Mouse (Mus musculus): ENCODE measurements at regions not wholly inside any gene's neighbourhood (a gene's known extent, or its start where the extent isn't known, plus 50 kb on each side); places are given as distances from the start of the nearest gene placed in this dataset.
A peak's percentile ranks its signal among the peaks of the same experiment; 100 is the strongest.

DNA sequence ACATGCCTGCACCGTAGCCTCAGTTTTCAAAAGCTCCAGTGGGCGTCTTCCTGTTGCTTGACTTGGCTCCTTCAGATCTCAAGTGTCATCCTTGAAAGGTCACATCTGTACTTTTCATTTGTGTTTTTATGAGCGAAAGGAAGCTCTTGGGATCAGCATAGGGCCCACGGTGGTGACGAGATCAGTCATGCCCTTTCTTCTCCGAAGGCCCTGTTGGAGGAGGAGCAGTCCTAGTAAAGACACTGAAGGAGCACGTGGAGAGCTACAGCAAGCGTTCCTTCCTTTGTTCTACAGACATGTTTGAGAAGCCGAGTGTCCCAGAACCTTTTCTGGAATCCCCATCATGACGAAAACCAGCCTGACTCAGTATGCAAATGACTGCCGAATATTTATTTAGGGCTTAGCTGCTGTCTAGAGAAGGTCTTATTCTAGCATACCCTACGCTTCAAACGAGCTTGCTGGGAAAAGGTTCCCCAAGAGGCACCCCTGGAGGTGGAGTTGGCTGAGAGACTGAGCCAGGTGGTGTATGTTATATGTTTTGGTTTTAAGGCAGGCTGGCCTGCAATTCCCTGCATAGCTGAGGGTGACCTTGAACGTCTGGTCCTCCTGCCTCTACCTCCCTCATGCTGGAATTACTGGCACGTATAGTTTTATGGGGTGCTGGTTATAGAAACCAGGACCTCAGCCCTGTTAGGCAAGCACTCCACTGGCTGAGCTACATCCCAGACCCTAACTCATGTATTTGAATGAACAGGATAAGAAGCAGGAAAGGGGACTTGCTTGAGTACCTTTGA is 285.1 kb upstream of the Cdh5 start:
- DNase-seq (ENCODE audit: low spot score) (no peak), ATAC-seq (no peak)
- no peak overlapping the region for H3K4me2 ChIP-seq (ENCODE audit: low read depth, low read length)
- no peak overlapping the region for H3K27ac ChIP-seq
- H3K36me3 ChIP-seq (ENCODE audit: insufficient read depth, low read length), result no peaks in the 10 kb centered on the region
- no peak overlapping the region for H3K9ac ChIP-seq (replicated peaks; ENCODE audit: low read length)
- peaks cover 9% of the 10 kb centered on the region; the same call in 1 of the 2 replicates for H3K27me3 ChIP-seq (ENCODE audit: insufficient read depth, low read length)
- H3K9me3 ChIP-seq (ENCODE audit: low read length), result no peaks in the 10 kb centered on the region
- WGBS, result 83% methylated on average over 15 of the region's 15 CpGs
- peaks cover 6% of the 10 kb centered on the region; the same call in 1 of the 2 replicates for H3K4me1 ChIP-seq (ENCODE audit: insufficient read depth, low read length)
- no peak for TF ChIP-seq CTCF (IDR thresholded peaks at IDR 0.05; ENCODE audit: low read depth)
- no peak overlapping the region for H3K4me3 ChIP-seq (ENCODE audit: low read length)

DNA sequence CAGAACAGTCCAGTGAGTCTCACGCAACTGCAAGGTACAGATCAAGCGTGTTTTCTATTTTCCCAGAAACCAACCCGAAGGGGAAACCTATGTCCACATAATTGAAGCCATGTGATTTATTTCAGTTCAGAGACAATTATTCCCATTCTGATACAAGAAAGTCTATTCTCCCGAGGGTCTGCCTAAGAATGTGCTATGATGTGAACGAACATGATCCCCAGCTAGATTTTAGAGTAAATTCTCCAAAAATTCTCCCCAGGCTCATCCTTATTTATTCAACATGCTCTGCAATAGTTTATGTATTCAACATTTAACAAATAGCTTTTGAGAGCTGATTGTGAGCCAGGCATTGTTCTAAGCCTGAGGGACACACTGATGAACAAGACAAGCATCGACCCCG is 277.9 kb upstream of the Cdh5 start:
- Histone ChIP-seq H3K9ac (replicated peaks; ENCODE audit: low read length) (no peak overlapping the region), H3K27me3 (ENCODE audit: insufficient read depth, low read length) (no peaks in the 10 kb centered on the region), H3K27ac (no peak overlapping the region), H3K4me3 (ENCODE audit: low read length) (no peak overlapping the region), H3K4me2 (ENCODE audit: low read depth, low read length) (no peak overlapping the region), H3K9me3 (ENCODE audit: low read length) (no peaks in the 10 kb centered on the region), H3K4me1 (ENCODE audit: insufficient read depth, low read length) (peaks cover 5% of the 10 kb centered on the region; the same call in 1 of the 2 replicates), H3K36me3 (ENCODE audit: insufficient read depth, low read length) (no peaks in the 10 kb centered on the region)
- WGBS, result 79% methylated on average over 7 of the region's 7 CpGs
- no peak for ATAC-seq
- TF ChIP-seq CTCF (IDR thresholded peaks at IDR 0.05; ENCODE audit: low read depth), result no peak
- DNase-seq (ENCODE audit: low spot score), result no peak

DNA sequence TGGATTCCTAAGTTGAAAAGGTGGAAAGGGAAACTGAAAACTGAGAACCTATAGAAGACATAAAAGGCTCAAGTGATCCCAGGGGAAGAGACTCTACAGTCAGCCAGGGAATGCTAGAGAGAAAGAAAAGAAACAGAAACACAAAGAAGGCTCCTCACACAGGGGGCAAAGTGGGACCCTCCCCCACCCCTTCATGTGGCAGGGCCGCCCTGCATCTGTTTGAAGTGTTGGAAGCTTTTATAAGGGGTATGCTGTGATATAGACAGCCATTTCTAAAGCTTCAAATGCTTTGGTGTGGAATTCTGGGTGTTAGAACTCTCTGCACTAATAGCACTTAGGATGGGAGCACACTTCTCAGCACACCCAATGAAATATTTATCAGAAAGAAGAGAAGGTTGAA is 276.7 kb upstream of the Cdh5 start:
- H3K27ac ChIP-seq, result no peak overlapping the region
- WGBS, result 35% methylated on average over 1 of the region's 1 CpGs
- H3K36me3 ChIP-seq (ENCODE audit: insufficient read depth, low read length), result no peaks in the 10 kb centered on the region
- no peaks in the 10 kb centered on the region for H3K9me3 ChIP-seq (ENCODE audit: low read length)
- TF ChIP-seq CTCF (IDR thresholded peaks at IDR 0.05; ENCODE audit: low read depth), result no peak
- ATAC-seq, result no peak
- no peak overlapping the region for H3K9ac ChIP-seq (replicated peaks; ENCODE audit: low read length)
- H3K27me3 ChIP-seq (ENCODE audit: insufficient read depth, low read length), result no peaks in the 10 kb centered on the region
- no peak for DNase-seq (ENCODE audit: low spot score)
- H3K4me3 ChIP-seq (ENCODE audit: low read length), result no peak overlapping the region
- H3K4me1 ChIP-seq (ENCODE audit: insufficient read depth, low read length), result peaks cover 5% of the 10 kb centered on the region; the same call in 1 of the 2 replicates
- H3K4me2 ChIP-seq (ENCODE audit: low read depth, low read length), result no peak overlapping the region

DNA sequence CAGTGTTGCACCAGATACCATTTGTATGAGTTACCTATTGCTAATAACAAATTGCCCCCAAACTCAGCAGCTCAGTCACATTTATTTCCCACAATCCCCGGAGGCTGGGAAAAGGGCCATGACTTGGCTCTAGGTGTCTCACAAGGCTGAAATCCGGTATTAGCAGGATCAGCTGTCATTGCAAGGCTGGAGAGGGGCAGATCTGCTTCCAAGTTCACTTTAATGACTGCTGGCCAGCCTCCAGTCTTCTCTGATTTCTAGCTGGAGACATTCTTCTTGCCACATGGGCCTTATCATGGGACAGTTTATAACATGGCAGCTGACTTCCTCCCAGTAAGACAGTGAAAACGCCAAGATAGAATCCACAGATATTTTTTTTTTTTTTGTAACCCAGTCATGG is 276.1 kb upstream of the Cdh5 start:
- DNase-seq (ENCODE audit: low spot score) (peak; percentile 70), ATAC-seq (no peak)

DNA sequence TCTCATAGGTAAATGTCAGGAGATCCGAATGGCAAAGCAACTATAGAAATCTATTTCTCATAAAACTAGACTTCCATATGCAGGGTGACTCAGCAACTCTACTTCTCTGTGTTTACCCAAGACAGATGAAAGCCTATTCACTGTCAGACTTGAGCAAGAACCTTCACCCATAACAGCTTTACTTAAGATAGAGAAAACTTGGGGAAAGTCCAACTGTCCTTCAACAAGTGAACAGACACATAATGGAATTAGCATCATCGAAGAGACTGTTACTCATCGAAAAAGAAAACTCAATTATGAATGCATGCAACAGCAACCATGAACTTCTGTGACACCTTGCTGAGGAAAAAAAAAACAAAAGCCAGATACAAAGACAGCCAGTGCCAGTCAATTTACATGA is 271.0 kb upstream of the Cdh5 start:
- 74% methylated on average over 3 of the region's 3 CpGs for whole genome bisulfite sequencing
- ATAC-seq (no peak), DNase-seq (ENCODE audit: low spot score) (no peak)
- H3K9ac ChIP-seq (replicated peaks; ENCODE audit: low read length), result no peak overlapping the region
- no peaks in the 10 kb centered on the region for H3K36me3 ChIP-seq (ENCODE audit: insufficient read depth, low read length)
- H3K4me2 ChIP-seq (ENCODE audit: low read depth, low read length), result no peak overlapping the region
- no peak overlapping the region for H3K27ac ChIP-seq
- no peaks in the 10 kb centered on the region for H3K9me3 ChIP-seq (ENCODE audit: low read length)
- no peaks in the 10 kb centered on the region for H3K27me3 ChIP-seq (ENCODE audit: insufficient read depth, low read length)
- TF ChIP-seq CTCF (IDR thresholded peaks at IDR 0.05; ENCODE audit: low read depth), result no peak
- H3K4me3 ChIP-seq (ENCODE audit: low read length), result no peak overlapping the region
- peaks cover 2% of the 10 kb centered on the region; the same call in 1 of the 2 replicates for H3K4me1 ChIP-seq (ENCODE audit: insufficient read depth, low read length)

More for the DNA sequence above, 276.1 kb upstream of the Cdh5 start:
- 45% methylated on average over 3 of the region's 3 CpGs for WGBS
- H3K27ac ChIP-seq, result no peak overlapping the region
- no peak for TF ChIP-seq CTCF (IDR thresholded peaks at IDR 0.05; ENCODE audit: low read depth)
- no peak overlapping the region for H3K4me3 ChIP-seq (ENCODE audit: low read length)
- H3K36me3 ChIP-seq (ENCODE audit: insufficient read depth, low read length), result no peaks in the 10 kb centered on the region
- H3K4me2 ChIP-seq (ENCODE audit: low read depth, low read length), result no peak overlapping the region
- no peaks in the 10 kb centered on the region for H3K9me3 ChIP-seq (ENCODE audit: low read length)
- H3K9ac ChIP-seq (replicated peaks; ENCODE audit: low read length), result no peak overlapping the region
- H3K27me3 ChIP-seq (ENCODE audit: insufficient read depth, low read length), result no peaks in the 10 kb centered on the region
- H3K4me1 ChIP-seq (ENCODE audit: insufficient read depth, low read length), result peaks cover 5% of the 10 kb centered on the region; the same call in 1 of the 2 replicates

DNA sequence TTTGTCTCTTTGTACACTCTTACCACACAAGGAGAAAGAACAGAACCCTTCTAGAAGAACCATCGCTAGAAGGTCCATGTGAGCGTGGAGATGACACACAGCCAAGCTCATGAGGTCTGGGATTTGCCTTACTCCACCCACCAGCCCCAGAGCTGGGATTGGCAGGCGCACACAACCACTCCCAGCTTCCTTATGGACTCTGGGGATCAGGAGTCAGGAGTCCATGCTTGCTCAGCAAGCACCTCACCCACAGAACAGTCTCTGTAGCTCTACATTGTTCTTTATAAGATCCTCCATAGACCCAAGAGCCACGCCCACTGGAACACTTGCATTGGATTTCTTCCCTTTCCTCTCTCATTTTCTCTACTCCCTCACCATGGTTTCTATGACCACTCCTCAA is 261.4 kb upstream of the Cdh5 start:
- H3K27me3 ChIP-seq (ENCODE audit: insufficient read depth, low read length), result no peaks in the 10 kb centered on the region
- H3K9me3 ChIP-seq (ENCODE audit: low read length), result no peaks in the 10 kb centered on the region
- H3K36me3 ChIP-seq (ENCODE audit: insufficient read depth, low read length), result no peaks in the 10 kb centered on the region
- no peak overlapping the region for H3K4me2 ChIP-seq (ENCODE audit: low read depth, low read length)
- no peak overlapping the region for H3K4me3 ChIP-seq (ENCODE audit: low read length)
- WGBS, result 94% methylated on average over 4 of the region's 4 CpGs
- DNase-seq (ENCODE audit: low spot score) (no peak), ATAC-seq (no peak)
- H3K9ac ChIP-seq (replicated peaks; ENCODE audit: low read length), result no peak overlapping the region
- H3K27ac ChIP-seq, result no peak overlapping the region
- H3K4me1 ChIP-seq (ENCODE audit: insufficient read depth, low read length), result no peaks in the 10 kb centered on the region
- TF ChIP-seq CTCF (IDR thresholded peaks at IDR 0.05; ENCODE audit: low read depth), result no peak

DNA sequence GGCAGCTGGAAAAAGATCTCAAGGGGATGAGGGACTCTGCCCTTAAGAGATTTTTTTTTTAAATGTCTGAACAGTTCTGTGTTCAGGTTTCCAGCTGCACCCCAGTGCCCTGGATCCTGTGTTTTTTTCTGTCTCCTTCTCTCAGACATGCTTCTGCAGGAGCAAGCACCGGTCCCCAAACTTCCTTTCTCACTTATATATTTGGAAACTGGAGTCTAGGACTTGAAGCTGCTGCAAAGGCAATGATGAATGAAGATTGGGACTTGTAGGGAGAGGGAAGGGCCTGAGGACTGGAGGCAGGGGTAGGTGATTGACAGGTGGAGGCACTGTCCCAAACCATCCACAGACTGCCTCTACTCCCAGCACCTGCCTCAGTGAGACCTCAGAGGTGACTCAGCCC is 255.5 kb upstream of the Cdh5 start:
- Histone ChIP-seq H3K9me3 (ENCODE audit: low read length) (no peaks in the 10 kb centered on the region), H3K9ac (replicated peaks; ENCODE audit: low read length) (no peak overlapping the region), H3K4me3 (ENCODE audit: low read length) (no peak overlapping the region), H3K4me1 (ENCODE audit: insufficient read depth, low read length) (no peaks in the 10 kb centered on the region), H3K27me3 (ENCODE audit: insufficient read depth, low read length) (no peaks in the 10 kb centered on the region), H3K4me2 (ENCODE audit: low read depth, low read length) (no peak overlapping the region), H3K27ac (no peak overlapping the region), H3K36me3 (ENCODE audit: insufficient read depth, low read length) (no peaks in the 10 kb centered on the region)
- TF ChIP-seq CTCF (IDR thresholded peaks at IDR 0.05; ENCODE audit: low read depth), result no peak
- ATAC-seq (no peak), DNase-seq (ENCODE audit: low spot score) (no peak)
- 75% methylated on average over 1 of the region's 1 CpGs for WGBS

Data from hindbrain, postnatal 0 days (tissue).